Mouse (Mus musculus) left cerebral cortex, postnatal 36 days (tissue): ENCODE data around the gene Glrx5. TPM values are rescaled to one million over a fixed set of nuclear protein-coding genes. Genes with fewer than 3 reads are reported as not detected.

Experiments
- DNase-seq, 2 experiments: peaks; one replicate each; pipeline ENCODE4 v3.0.0; 2021 to 2022; ENCODE audit warnings: low spot score in 2 of 2, mixed read lengths in 1 of 2
- intact Hi-C: fragments of 180-260 bp; cut with DNase I; formaldehyde crosslinking; loops from one replicate; pipeline ENCODE4 v1.15.1; 2025
- total RNA-seq, 2 experiments: library from RNA; stranded (reverse); gene quantifications; 2 replicates each; pipeline ENCODE4 v1.2.3; 2021

The Glrx5 gene
- total RNA-seq, 2 experiments from 2014 or later, result 41.1 to 51.5 TPM

DNA sequence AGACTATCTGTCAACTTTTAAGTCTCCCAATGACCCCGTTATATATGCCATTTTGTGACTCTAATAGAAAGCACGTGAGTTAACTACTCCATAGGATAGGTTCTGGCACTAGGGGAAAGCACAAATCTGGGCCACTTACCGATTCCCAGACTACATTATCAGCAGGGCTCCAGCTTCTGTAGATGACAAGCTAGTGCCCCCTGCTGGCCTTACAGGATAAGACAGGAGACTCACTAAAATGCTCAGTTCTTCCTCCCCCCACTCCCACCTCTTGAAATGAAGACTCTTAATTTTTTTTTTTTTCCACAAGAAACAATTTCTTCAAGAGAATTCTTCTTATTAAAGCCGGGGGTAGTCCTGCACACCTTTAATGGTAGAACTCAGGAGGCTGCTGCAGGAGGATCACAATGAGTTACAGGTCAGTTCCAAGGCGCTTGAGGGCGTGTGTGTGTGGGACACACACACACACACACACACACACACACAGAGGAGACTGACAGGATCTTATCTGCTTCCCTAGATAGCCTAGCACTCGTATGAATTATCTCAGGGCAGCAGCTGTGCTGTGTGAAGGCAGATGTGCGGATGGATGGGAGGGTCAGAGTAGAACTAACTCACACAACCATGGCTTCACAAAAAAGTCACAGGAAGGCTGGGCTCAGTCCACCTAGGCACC is 7.1 kb upstream of the Glrx5 start:
- DNase-seq, result peak; percentile 40 to 61
- intact Hi-C loops, result loop anchor here (1.0 kb wide), 1 partner anchor 73 kb away; no protein-coding TSS in a partner anchor

DNA sequence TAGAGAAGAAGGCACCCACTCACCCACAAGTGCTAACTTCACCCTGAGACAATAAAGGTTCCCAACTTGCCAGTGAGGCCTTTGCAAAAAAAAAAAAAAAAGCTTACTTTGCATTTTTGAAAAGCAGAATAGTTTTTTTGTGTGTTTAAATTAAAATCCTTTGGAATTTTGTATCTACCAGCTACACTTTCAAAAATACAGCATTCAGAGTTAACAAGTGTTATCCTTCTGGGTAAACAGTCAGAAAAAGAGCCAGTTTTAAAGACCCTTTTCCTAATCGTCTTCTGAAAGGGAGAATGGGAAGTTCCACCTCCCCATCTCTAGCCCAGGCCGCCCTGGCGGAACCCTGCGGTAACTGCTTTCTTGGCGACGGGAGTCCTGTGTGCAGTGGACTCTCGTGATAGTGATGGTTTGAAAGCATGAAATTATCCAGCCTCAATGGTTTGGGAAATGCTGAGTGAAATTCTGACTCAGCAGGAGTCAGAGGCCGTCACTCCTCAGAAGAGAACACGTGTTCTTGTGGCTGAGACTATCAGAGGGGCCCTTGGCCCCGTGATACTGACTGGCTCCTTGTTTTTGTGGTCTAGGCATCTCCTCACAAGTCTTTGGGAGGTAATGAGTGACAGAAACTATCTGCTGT is 6.4 kb upstream of the Glrx5 start:
- no peak for DNase-seq
- intact Hi-C loops, result loop anchor here (1.0 kb wide), 1 partner anchor 74 kb away; no protein-coding TSS in a partner anchor

DNA sequence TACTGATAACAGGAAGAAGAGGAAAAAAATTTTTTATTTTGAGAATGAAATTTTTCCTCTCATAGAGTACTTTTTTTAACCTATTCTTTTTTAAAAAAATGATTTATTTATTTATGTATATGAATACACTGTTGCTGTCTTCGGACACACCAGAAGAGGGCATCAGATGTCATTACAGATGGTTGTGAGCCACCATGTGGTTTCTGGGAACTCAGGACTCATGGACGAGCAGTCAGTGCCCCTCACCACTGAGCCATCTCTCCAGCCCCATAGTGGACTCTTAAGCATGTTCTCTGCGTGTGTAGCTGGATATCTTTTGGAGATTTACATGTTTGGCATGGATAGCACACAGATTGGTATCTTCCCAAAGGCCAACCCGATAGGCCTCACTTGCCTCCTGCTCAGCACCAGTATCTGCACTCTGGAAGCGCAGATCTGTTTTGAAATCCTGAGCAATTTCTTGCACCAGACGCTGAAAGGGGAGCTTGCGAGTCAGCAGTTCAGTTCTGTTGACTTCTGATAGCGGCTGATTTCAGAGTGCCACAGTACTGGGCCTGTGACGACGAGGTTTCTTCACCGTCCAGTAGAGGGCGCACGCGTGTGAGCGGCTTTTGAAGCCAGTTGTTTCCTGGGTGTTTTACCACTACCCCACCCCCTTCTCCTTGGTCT is 5.0 kb upstream of the Glrx5 start:
- peak; percentile 55 to 63 for DNase-seq

DNA sequence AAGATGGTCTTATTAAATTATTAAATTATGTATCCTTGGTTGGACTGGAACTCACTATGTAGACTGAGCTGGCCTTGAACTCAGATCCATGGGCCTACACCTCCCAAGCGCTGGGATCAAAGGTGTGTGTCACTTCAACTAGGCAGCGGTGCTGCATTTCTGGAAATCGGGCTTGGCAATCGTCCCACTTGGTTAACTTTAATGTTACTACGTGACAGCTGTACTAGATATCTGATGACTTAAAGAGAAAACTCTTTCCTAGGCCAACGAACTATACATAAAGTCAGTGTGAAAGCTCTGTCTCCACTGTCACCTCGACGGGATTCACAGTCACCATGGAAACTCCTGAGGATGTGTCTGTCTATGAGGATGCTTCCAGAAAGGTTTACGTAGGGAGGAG is 2.6 kb upstream of the Glrx5 start:
- intact Hi-C loops, result loop anchor here (10.0 kb wide), 1 partner anchor 275 kb away; the partner anchor contains the start of gene Dicer1
- no peak for DNase-seq

More for the DNA sequence above, 5.0 kb upstream of the Glrx5 start:
- intact Hi-C loops, result no loop called here

DNA sequence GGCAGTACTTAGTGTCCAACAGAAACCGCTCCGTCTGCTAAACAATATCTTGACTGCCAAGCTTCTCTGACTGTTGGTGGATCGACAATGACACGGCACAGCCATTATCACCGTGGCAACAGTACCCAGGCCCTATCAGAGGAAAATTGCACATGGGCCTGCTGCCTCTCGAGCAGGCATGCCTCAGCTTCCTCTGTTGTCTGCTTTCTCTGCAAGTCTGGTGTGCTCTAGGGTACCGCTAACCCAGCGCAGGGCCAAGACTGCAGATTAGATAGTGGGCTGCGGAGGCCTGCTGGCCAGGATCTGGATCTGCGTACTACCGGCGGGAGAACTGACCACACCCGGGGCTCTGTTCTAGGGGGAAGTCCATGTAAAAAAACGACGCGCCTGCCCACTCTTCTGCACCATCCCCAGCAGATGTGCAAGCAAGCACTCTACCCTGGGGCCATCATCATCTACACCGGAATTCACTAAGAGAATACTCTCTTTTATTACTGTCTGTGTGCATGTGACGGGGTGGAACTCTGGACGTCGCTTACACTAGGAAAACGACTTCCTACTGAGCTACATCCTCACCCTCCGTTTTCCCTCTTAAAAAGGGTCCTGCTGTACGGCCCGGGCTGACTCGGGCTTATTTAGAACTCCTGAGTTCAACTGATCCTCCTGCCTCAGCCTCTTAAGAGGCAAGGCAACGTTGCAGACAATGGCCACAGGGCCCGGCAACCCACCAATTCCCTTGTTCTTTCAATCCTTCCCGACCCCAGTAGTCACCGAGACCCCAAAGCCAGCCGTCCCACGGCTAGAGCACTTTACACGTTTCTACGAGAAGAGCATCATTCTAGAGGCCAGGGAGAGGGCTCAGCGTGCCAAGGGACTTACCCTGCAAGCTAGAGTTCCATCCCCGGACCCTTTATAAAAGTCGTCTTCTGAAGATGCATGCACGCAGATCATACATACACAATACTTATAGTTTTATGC is 1.1 kb upstream of the Glrx5 start:
- DNase-seq, result no peak

DNA sequence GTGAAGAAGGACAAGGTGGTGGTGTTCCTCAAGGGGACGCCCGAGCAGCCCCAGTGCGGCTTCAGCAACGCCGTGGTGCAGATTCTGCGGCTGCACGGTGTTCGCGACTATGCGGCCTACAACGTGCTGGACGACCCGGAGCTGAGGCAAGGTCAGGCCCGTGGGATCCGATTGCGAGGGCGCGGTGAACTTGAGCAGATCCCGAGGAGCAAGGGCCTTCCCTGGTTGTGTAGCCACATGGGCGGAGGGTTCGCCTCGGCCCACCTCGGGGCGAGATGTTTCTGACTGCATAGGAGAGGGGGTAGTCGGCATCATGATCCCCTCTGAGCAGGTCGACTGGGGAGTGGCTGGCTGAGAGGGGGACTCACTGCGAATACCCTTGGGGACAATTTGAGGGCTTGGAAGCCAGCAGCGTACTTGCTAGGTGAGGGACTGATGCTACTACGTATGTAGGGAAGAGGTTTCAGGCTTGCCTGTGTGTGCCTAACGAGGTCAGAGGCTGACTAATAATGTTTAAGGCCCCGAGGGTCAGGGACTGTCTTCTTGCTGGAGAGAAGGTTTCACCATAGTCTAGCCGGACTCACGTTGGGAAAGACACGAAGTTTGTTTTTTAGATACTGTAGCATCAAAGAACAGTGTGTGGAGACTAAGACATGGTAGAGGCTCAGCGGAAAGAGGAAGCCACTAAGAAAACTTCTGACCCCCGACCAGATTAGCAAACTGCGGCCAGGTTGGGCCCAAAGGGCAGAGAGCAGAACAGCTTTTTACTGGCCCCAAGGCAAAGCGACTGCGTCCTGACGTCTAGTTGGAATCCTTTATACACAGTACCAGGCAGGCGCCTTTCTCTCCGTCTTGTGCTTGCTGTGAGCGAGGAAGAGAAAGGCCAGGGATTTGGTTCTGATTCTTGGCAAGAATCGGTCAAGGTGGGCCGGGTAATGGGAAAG is 616 bp downstream of the Glrx5 start:
- DNase-seq, result no peak
- intact Hi-C loops, result loop anchor here (10.0 kb wide), 1 partner anchor 278 kb away; the partner anchor contains the start of gene Dicer1

More for the DNA sequence above, 1.1 kb upstream of the Glrx5 start:
- intact Hi-C loops, result loop anchor here (10.0 kb wide), 1 partner anchor 277 kb away; the partner anchor contains the start of gene Dicer1

DNA sequence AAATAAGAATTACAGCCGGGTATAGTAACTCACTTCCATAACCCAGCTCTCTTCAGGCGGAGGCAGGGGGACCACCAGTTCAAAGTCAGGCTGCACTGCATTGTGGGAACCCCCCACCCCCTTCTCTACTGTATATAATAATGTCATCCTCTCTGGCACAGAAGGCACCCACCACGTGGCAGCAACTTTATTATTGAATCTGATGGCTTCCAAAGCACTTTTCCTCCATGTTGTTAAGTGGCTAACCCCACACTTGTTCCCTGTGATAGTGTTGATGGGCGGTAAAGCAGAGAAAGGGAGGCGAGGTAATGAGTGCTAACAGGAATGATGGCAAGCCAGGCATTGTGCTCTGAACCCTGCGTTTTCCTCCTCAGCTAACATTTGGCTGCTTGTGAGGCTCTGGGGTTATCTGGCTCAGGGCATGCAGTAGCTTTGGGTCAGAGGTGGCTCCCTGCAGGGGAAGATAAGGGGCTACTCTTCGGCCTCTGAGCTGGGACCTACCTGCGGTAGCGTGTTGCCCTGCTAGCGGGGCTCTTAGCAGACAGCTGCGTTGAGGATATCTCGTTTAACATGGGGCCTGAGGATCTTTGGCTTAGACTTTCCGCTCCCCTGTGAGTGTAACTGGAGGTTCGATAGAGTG is 1.8 kb downstream of the Glrx5 start:
- intact Hi-C loops, result loop anchor here (10.0 kb wide), 1 partner anchor 279 kb away; the partner anchor contains the start of gene Dicer1
- no peak for DNase-seq

DNA sequence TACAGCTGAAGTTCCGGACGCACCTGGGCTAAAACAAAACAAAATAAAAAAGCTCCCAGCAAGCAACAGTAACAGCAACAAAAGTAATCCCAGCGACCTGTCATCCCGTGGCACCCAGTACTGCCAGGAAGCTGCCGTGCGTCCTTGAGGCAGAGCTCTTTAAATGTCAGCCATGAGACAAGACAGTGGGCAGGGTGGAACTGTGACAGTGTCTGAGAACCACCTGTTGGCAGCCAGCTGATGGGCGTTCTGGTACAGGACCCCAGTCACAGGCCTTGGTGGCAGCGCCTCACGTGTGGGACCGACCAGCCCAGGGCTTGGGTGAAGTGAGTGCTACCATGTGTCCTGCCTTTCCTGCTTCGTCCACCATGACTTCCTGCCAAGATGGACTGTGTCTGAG is 5.7 kb downstream of the Glrx5 start:
- intact Hi-C loops, result loop anchor here (10.0 kb wide), 1 partner anchor 283 kb away; the partner anchor contains the start of gene Dicer1

DNA sequence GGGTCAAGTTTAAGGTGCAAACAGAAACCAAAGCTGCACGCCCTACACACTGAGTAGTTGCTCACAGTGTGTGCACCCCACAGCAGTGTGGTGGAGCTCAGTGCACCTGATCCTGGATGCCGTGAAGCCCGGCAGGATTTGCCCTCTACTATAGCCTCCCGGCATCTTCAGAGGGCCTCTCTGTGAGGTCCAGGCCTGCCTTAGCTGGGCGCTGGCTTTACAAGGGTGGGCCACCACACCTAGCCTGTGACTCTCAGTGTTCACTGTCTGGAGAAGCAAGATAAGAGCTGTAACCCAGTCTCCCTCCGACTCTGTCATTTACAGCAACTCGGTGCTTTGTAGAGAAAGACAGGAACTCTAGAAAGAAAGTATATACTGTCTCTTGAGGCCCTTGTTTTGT is 6.4 kb downstream of the Glrx5 start:
- no peak for DNase-seq
- intact Hi-C loops, result loop anchor here (10.0 kb wide), 1 partner anchor 284 kb away; the partner anchor contains the start of gene Dicer1

More for the DNA sequence above, 5.7 kb downstream of the Glrx5 start:
- DNase-seq, result no peak

DNA sequence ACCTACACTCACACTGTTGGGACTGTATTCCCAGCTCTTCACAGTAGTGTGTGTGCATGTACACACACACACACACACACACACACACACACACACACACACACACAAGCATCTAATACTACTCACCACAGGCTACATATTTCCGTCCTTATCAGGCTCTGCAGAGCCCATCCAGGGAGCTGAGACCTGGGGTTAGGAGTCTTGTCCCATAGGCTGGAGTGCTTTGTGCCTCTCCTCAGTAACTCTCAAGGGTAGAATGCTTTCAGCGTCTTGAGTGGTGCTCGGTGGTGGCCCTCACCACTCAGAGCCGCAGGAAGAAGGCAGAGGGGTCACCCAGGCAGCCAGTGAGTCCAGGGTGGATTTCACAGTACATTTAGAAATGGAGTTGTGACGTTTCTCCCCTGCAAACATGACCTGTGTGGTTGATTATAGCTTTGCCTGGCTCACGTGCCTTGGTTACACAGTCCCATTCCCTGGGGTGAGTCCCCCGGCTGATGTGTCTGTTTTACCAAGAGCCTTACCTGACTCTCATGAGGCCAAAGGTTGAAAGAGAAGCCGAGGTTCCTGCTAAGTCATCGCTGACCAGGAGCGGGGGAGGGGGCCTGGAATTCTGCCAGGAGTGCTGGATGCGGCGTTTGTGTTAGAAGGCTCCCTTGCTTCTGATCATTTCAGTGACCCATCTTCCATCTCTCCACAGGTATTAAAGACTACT is 7.2 kb downstream of the Glrx5 start:
- intact Hi-C loops, result loop anchor here (10.0 kb wide), 1 partner anchor 285 kb away; the partner anchor contains the start of gene Dicer1
- no peak for DNase-seq

DNA sequence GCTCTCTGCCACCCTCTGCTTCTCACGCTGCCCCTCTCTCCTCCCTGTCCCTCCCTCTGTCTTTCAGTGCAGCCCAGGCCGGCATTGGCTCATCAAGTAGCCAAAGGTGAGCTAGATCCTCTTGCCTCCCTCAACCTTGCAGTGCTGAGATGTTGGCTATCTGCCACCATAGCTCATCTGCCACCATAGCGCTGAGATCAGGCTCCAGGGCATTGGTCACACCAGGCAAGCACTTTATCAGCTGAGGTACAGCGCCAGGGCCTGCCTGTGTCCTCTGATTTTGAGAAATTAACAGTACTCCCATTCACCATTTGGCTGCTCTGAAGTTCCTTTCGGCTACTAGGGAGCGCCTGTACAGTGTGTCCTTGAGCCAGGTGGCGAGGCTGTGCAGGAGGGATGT is 8.5 kb downstream of the Glrx5 start:
- no peak for DNase-seq
- intact Hi-C loops, result no loop called here

DNA sequence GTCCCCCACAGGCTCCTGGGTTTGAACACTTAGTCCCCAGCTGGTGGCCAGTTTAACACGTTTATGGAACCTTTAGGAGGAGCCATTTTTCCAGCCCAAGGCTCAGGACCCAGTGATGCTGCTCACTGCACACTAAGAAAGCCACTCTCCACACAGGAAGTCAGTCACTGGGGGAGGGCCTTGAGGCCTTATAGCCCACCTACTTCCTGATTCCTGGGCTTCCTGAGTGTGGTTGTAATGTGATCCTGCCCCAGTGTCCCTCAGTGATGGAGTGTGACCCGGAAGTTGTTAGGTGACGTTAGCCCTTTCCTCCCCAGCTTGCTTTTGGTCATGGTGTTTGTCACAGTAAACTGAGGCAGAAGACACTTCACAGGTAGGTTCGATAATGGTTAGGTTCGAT is 10.6 kb downstream of the Glrx5 start:
- no peak for DNase-seq
- intact Hi-C loops, result no loop called here

DNA sequence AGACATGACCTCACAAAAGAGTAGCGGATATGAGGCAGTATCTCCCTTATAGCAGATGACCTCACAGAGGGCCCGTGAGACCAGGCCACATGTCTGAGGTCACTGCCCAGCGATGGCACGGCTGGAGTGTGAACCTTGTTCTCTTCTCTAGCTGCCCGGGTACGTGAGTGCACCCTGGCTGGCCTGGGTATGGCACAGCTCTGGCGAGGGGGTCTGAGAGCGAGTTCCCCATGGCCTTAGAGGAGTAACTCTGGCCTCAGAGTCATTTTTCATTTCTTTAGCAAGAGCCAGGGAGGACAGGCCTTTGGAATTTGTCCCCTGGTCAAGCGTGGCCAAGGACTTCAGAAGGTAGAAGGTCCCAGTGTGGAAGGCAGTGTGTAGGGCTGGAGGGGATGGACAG is 12.3 kb downstream of the Glrx5 start:
- no peak for DNase-seq
- intact Hi-C loops, result no loop called here

DNA sequence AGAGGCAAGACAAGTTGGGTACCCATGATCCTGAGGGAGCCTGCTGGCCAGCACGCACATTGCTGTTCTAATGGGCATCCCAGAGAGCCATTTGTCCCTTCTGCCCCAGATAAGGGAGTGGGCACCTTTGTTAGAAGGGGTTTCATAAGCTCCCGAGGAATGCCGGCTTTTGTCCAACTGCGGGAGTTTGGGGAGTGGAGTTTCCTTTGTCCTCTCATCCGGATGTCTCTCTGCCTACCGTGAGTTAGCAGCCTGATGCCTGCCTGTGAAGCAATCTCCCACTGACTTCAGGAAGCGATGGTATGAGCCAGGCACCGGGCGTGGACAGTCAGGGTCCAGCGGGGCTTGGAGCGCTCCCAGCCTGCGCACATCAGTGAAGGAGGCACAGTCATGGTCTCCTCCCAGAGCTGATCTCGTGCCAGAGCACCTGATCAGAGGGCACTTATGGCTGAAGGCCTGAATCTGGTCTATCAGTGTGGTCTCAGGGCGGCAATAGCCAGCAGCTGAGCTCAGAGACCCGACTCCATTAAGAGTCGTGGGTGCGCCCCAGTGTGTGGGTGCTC is 15.9 kb downstream of the Glrx5 start:
- intact Hi-C loops, result no loop called here
- no peak for DNase-seq

DNA sequence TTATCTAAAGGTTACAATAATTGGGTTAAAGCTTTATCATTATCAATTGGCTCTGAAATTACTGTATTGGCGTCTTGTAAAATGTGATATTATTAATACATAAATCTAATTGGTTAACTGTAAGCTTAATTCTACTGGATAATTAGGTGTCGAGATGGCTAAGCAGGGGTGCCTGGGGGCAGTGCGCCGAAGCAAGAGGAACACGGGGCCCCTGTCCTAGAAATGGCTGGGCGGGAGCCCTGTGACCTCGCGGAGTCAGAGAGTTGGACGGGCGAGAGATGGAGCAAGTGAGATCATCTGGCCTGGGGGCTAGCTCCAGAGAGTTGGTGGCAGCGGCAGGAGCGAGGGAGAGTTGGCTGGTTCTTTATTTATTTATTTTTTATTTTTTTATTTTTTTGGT is 17.3 kb downstream of the Glrx5 start:
- DNase-seq, result no peak
- intact Hi-C loops, result loop anchor here (2.0 to 10.0 kb wide), 3 partner anchors 55 to 432 kb away; no protein-coding TSS in a partner anchor

DNA sequence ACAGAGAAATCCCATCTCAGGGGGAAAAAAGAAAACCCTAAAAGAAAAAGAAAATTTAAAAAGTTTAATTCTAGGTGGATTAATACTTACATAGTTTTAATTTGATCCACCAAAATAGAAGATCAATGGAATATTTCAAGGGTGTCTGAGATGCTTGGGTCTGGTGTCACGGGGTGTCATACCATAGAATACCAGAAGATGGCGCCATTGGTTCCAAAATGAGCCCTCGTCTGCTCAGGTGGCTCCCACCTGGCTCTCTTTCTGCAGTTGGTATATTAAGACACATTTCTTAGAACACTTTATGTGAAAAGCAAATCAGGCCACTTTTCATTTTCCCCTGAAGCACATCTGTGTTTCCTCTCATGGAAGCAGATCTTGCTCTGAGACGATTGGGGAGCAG is 18.4 kb downstream of the Glrx5 start:
- DNase-seq, result peak; percentile 48 to 55
- intact Hi-C loops, result loop anchor here (1.0 to 10.0 kb wide), 4 partner anchors 54 to 431 kb away; no protein-coding TSS in a partner anchor
